Mouse (Mus musculus): ENCODE data around the gene Ipo9. TPM values are rescaled to one million over a fixed set of nuclear protein-coding genes. Genes with fewer than 3 reads are reported as not detected.

Gene Ipo9
- polyA plus RNA-seq, 1 experiment from 2014 or later: 203 TPM

DNA sequence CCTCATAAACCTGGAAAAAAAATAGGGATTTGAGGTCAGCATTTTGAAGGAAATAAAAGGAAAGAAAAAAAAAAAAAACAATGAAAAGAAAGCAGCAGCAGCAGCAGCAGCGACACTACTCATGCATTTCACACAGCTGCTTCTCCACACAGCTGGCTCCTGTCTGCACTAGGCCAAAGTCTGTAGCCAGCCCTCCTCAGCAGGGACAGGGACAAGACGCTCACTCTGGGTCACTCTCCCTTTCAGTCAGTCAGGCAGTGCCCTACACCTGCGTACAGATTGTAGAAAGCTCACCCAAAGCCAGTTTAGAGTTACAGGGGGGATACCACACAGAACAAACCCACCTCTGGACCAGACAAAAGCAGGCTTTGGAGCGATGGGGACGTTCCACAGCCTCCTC, 27.6 kb upstream of the Ipo9 start:
- Histone ChIP-seq H3K27ac (no peak overlapping the region), H3K4me3 (no peak overlapping the region), H3K27me3 (ENCODE audit: poor library complexity, severe bottlenecking) (no peaks in the 10 kb centered on the region), H3K9me3 (no peaks in the 10 kb centered on the region), H3K4me1 (no peaks in the 10 kb centered on the region), H3K36me3 (replicated peaks) (peaks cover 97% of the 10 kb centered on the region)
- DNase-seq (ENCODE audit: extremely low spot score, low spot score): no peak
- 95% methylated on average over 5 of the region's 5 CpGs for WGBS

GRCm38 (mm10) chr1:135452259-135452658, 22.0 kb upstream of the Ipo9 start:
- DNase-seq (ENCODE audit: extremely low spot score, low spot score): no peak

DNA sequence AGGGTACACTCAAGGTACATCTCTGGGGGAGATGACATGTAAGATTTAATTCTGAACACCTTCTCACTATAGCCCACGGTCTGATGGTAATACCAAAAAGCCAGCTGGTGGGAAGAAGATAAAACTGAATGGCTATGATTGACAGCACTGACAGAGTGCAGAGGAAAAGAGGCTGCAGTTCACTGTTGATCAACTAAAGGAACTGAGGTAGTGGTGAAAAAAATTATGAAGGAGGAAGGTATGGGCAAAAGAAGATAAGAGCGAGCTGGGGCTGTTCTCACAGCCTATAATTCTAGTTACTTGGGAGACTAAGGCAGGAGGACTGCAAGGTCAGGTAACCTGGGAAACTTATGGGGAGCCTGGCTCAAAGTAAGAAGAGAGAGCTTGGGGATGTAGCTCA, 21.1 kb upstream of the Ipo9 start:
- Histone ChIP-seq H3K27me3 (ENCODE audit: poor library complexity, severe bottlenecking) (no peaks in the 10 kb centered on the region), H3K9me3 (no peaks in the 10 kb centered on the region), H3K27ac (no peak overlapping the region), H3K36me3 (replicated peaks) (peaks cover 95% of the 10 kb centered on the region), H3K4me1 (no peaks in the 10 kb centered on the region), H3K4me3 (no peak overlapping the region)
- no peak for DNase-seq (ENCODE audit: extremely low spot score, low spot score)
- 86% methylated on average over 2 of the region's 2 CpGs for WGBS

More at GRCm38 (mm10) chr1:135452259-135452658, 22.0 kb upstream of the Ipo9 start:
- Histone ChIP-seq H3K36me3 (replicated peaks) (peaks cover 97% of the 10 kb centered on the region), H3K9me3 (no peaks in the 10 kb centered on the region), H3K27ac (no peak overlapping the region), H3K4me1 (no peaks in the 10 kb centered on the region), H3K27me3 (ENCODE audit: poor library complexity, severe bottlenecking) (no peaks in the 10 kb centered on the region), H3K4me3 (no peak overlapping the region)
- 89% methylated on average over 10 of the region's 10 CpGs for WGBS

- DNase-seq (ENCODE audit: extremely low spot score, low spot score): no peak
- H3K36me3 ChIP-seq (replicated peaks): peaks cover 94% of the 10 kb centered on the region
- H3K27ac ChIP-seq: no peak overlapping the region
These were observed 19.6 kb upstream of the Ipo9 start for GRCm38 (mm10) chr1:135449876-135450275.

GRCm38 (mm10) chr1:135448940-135449339, 18.6 kb upstream of the Ipo9 start:
- WGBS: 96% methylated on average over 5 of the region's 5 CpGs
- no peaks in the 10 kb centered on the region for H3K27me3 ChIP-seq (ENCODE audit: poor library complexity, severe bottlenecking)
- DNase-seq (ENCODE audit: extremely low spot score, low spot score): no peak
- H3K4me1 ChIP-seq: no peaks in the 10 kb centered on the region
- H3K27ac ChIP-seq: no peak overlapping the region
- peaks cover 94% of the 10 kb centered on the region for H3K36me3 ChIP-seq (replicated peaks)
- no peak overlapping the region for H3K4me3 ChIP-seq
- H3K9me3 ChIP-seq: no peaks in the 10 kb centered on the region

More at GRCm38 (mm10) chr1:135449876-135450275, 19.6 kb upstream of the Ipo9 start:
- no peak overlapping the region for H3K4me3 ChIP-seq
- 94% methylated on average over 8 of the region's 8 CpGs for WGBS
- no peaks in the 10 kb centered on the region for H3K27me3 ChIP-seq (ENCODE audit: poor library complexity, severe bottlenecking)
- H3K4me1 ChIP-seq: no peaks in the 10 kb centered on the region
- no peaks in the 10 kb centered on the region for H3K9me3 ChIP-seq

DNA sequence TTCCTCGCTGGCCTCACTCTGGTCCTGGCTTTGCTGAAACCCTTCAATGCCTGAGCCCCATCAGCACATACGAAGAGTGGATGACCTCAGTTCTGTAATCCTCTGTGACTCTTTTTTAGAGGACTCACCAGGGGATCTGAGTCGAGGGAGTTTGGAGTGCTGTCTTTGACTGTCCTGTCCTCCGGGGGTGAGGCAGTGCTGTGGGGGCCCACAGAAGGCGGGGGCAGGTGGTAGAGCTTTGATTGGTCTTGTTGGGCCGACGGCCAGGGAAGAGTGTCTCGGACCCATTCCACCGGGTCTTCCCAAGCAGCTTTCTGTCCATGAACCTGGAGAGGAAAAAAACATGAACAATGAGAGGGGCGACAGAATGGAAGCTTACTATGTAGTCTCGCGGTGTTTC, 13.2 kb upstream of the Ipo9 start:
- no peaks in the 10 kb centered on the region for H3K4me1 ChIP-seq
- no peak overlapping the region for H3K4me3 ChIP-seq
- H3K27ac ChIP-seq: no peak overlapping the region
- H3K36me3 ChIP-seq (replicated peaks): peaks cover 94% of the 10 kb centered on the region
- no peak for DNase-seq (ENCODE audit: extremely low spot score, low spot score)
- WGBS: 91% methylated on average over 12 of the region's 12 CpGs
- no peaks in the 10 kb centered on the region for H3K9me3 ChIP-seq
- no peaks in the 10 kb centered on the region for H3K27me3 ChIP-seq (ENCODE audit: poor library complexity, severe bottlenecking)

DNA sequence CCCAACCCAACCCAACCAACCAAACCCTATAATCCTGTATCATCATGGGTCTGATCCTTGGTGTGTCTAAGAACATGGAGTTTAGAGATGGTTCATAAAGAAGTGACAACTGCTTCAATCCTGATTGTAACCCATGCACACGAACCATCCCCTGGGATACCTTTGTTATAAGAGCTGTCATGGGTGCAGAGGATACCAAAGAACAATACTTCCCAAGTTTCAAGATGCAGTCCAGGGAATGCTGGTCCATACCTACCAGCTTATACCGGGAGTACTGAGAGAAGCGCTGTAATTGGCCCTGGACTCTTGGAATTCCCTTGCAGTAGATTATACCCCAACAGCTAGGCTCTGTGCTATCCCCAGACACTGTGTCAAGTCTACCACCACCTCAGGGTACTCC, 11.6 kb upstream of the Ipo9 start:
- WGBS: 91% methylated on average over 3 of the region's 3 CpGs
- H3K36me3 ChIP-seq (replicated peaks): peaks cover 93% of the 10 kb centered on the region
- H3K27ac ChIP-seq: no peak overlapping the region
- H3K9me3 ChIP-seq: no peaks in the 10 kb centered on the region
- no peaks in the 10 kb centered on the region for H3K27me3 ChIP-seq (ENCODE audit: poor library complexity, severe bottlenecking)
- no peak overlapping the region for H3K4me3 ChIP-seq
- H3K4me1 ChIP-seq: no peaks in the 10 kb centered on the region
- no peak for DNase-seq (ENCODE audit: extremely low spot score, low spot score)

DNA sequence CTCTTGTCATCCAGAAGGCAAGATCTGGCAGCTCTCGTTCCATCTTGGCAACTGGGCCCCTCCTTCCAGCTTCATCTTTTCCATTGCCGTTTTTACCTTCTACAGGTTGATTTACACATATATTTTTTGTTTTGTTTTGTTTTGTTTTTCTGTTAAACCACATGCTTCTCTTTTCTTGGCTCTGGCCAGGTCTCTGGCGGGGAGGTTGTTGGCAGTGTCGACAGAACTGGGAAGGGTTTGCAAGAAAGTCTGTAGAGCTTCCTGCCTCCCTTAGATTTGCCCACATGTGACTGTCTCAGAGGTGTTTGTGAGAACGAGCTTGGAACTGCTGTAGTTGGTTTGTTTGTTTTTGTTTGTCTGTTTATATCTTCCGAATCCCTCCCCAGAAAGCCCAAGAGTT, 10.7 kb upstream of the Ipo9 start:
- 96% methylated on average over 6 of the region's 6 CpGs for WGBS
- H3K9me3 ChIP-seq: no peaks in the 10 kb centered on the region
- H3K4me1 ChIP-seq: no peaks in the 10 kb centered on the region
- peaks cover 86% of the 10 kb centered on the region for H3K36me3 ChIP-seq (replicated peaks)
- no peak for DNase-seq (ENCODE audit: extremely low spot score, low spot score)
- no peaks in the 10 kb centered on the region for H3K27me3 ChIP-seq (ENCODE audit: poor library complexity, severe bottlenecking)
- H3K4me3 ChIP-seq: no peak overlapping the region
- H3K27ac ChIP-seq: no peak overlapping the region

DNA sequence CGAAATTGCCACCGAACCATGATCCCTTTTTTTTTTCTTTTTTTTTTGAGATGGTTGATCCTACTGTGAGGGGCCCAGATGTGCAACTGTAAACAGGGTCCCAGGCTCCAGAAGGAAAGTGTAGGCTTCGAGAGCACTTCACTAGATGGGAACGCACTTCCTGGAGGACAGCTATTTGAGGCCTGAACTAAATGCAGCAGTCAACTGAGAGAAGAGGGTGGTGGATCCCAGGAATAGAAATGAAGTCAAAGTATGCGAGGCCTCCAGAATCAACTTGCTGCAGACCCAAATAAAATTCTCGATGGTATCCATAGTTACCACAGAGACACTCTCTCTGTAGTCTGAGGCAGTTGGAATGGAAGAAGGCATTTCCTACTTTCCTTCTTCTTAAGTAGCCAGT, 8.5 kb upstream of the Ipo9 start:
- no peaks in the 10 kb centered on the region for H3K27me3 ChIP-seq (ENCODE audit: poor library complexity, severe bottlenecking)
- peaks cover 65% of the 10 kb centered on the region for H3K36me3 ChIP-seq (replicated peaks)
- H3K4me3 ChIP-seq: no peak overlapping the region
- WGBS: 91% methylated on average over 6 of the region's 6 CpGs
- no peak for DNase-seq (ENCODE audit: extremely low spot score, low spot score)
- H3K9me3 ChIP-seq: no peaks in the 10 kb centered on the region
- no peak overlapping the region for H3K27ac ChIP-seq
- H3K4me1 ChIP-seq: peaks cover 5% of the 10 kb centered on the region; the same call in 1 of the 2 replicates

- peaks cover 18% of the 10 kb centered on the region for H3K4me1 ChIP-seq
- no peak overlapping the region for H3K4me3 ChIP-seq
- peaks cover 35% of the 10 kb centered on the region for H3K36me3 ChIP-seq (replicated peaks)
- 55% methylated on average over 2 of the region's 2 CpGs for WGBS
- H3K9me3 ChIP-seq: no peaks in the 10 kb centered on the region
- H3K27me3 ChIP-seq (ENCODE audit: poor library complexity, severe bottlenecking): no peaks in the 10 kb centered on the region
- no peak for DNase-seq (ENCODE audit: extremely low spot score, low spot score)
- H3K27ac ChIP-seq: no peak overlapping the region
These were observed 5.5 kb upstream of the Ipo9 start for GRCm38 (mm10) chr1:135435823-135436222.

- H3K27me3 ChIP-seq (ENCODE audit: poor library complexity, severe bottlenecking): no peaks in the 10 kb centered on the region
- peaks cover 25% of the 10 kb centered on the region for H3K36me3 ChIP-seq (replicated peaks)
- H3K4me3 ChIP-seq: peak overlapping the region; percentile 96
- peak overlapping the region; percentile 99 for H3K27ac ChIP-seq
- no peaks in the 10 kb centered on the region for H3K9me3 ChIP-seq
- no peak for DNase-seq (ENCODE audit: extremely low spot score, low spot score)
- peaks cover 48% of the 10 kb centered on the region for H3K4me1 ChIP-seq
- WGBS: 1% methylated on average over 14 of the region's 14 CpGs
These were observed 344 bp upstream of the Ipo9 start for GRCm38 (mm10) chr1:135430669-135431017.

- Histone ChIP-seq H3K4me3 (peak overlapping the region; percentile 96; the same call in 1 of the 2 replicates), H3K27me3 (ENCODE audit: poor library complexity, severe bottlenecking) (no peaks in the 10 kb centered on the region), H3K9me3 (no peaks in the 10 kb centered on the region), H3K27ac (no peak overlapping the region), H3K36me3 (replicated peaks) (peaks cover 57% of the 10 kb centered on the region), H3K4me1 (peaks cover 43% of the 10 kb centered on the region)
- WGBS: 91% methylated on average over 6 of the region's 6 CpGs
- DNase-seq (ENCODE audit: extremely low spot score, low spot score): no peak
These were observed 2.9 kb downstream of the Ipo9 start for GRCm38 (mm10) chr1:135427390-135427789.

DNA sequence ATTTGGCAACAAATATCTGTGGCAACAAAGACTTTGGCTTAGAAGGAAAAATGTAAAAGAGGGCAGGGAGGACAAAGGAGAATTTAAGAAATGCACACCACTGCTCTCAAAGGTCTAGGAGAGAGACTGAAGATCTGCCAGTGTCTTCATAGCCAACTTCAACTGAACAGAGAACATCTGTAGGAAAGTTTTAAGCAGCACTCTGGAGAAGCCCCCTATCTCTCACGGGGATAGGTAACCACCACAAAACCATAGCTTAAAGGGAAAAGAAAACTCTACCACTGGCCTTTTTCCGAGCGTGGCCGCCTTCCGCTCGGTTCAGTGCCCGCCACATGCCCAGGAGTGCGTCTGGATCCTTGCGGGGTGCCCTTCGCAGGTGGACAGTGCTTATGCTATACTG, 3.7 kb downstream of the Ipo9 start:
- 97% methylated on average over 10 of the region's 10 CpGs for WGBS
- H3K4me1 ChIP-seq: peaks cover 38% of the 10 kb centered on the region
- no peak for DNase-seq (ENCODE audit: extremely low spot score, low spot score)
- no peak overlapping the region for H3K4me3 ChIP-seq
- no peaks in the 10 kb centered on the region for H3K27me3 ChIP-seq (ENCODE audit: poor library complexity, severe bottlenecking)
- H3K36me3 ChIP-seq (replicated peaks): peaks cover 65% of the 10 kb centered on the region
- H3K27ac ChIP-seq: no peak overlapping the region
- H3K9me3 ChIP-seq: no peaks in the 10 kb centered on the region

- Histone ChIP-seq H3K36me3 (replicated peaks) (peaks cover 100% of the 10 kb centered on the region), H3K4me1 (peaks cover 8% of the 10 kb centered on the region), H3K9me3 (no peaks in the 10 kb centered on the region), H3K27ac (no peak overlapping the region), H3K4me3 (no peak overlapping the region), H3K27me3 (ENCODE audit: poor library complexity, severe bottlenecking) (no peaks in the 10 kb centered on the region)
- 94% methylated on average over 6 of the region's 6 CpGs for WGBS
- no peak for DNase-seq (ENCODE audit: extremely low spot score, low spot score)
These were observed 7.5 kb downstream of the Ipo9 start for GRCm38 (mm10) chr1:135422772-135423171.
